Mouse (Mus musculus): Measurements from ENCODE around the gene Shc4. TPM values are rescaled to one million over a fixed set of nuclear protein-coding genes. Genes with fewer than 3 reads are reported as not detected.
A peak's percentile ranks its signal among the peaks of the same experiment; 100 is the strongest.

The Shc4 gene
- polyA plus RNA-seq, 1 experiment from 2014 or later, result 4.3 TPM

DNA sequence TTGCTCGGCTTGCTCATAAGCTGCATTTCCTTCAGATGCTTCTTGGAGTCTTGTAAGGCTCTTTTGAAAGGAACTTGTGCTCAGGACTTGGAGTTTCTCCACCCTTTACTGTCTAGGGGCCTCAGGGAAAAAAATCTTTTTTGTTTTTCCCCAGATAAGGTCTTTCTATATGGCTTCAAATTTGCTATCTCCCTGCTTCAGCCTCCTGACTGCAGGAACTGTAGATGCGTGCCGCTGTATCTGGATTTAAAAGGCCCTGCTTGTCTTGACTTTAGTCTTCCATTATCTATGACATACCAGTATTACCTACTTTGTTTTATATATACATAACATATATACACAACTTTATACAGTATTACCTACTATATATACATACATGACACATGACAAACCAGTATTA, 61.4 kb downstream of the Shc4 start:
- WGBS, result 91% methylated on average over 3 of the region's 3 CpGs

DNA sequence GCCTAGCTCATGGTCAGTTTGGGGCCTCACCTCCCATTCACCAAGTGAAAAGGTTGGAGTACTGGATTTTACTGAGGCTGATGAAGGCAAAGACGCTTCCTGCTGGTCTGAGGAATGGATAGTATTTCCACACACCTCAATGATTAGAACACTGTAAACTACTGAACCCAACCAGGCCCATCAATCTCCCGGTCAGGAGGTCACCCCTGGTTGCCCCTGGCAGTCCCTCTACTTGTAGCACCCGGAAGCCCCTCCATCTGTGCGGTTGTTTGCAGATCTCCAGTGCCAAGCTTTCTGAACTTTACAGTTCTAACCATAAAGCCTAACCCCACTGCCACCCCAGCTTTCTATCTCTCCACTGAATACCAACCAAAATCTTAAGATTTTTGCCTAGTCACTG, 62.8 kb downstream of the Shc4 start:
- Histone ChIP-seq H3K9ac (replicated peaks) (peak overlapping the region; percentile 32; the same call in 1 of the 2 replicates), H3K9me3 (replicated peaks) (no peaks in the 10 kb centered on the region), H3K27ac (replicated peaks) (no peak overlapping the region), H3K4me1 (peaks cover 15% of the 10 kb centered on the region), H3K27me3 (replicated peaks) (0 out of 2 replicates have a peak, but pooled peaks cover 2% of the 10 kb centered on the region), H3K4me3 (replicated peaks) (no peak overlapping the region), H3K4me2 (peak overlapping the region; percentile 51), H3K36me3 (no peaks in the 10 kb centered on the region)
- ATAC-seq (ENCODE audit: low FRiP score), result no peak
- 70% methylated on average over 4 of the region's 4 CpGs for WGBS

More for the DNA sequence above, 61.4 kb downstream of the Shc4 start:
- no peak overlapping the region for H3K27ac ChIP-seq (replicated peaks)
- no peaks in the 10 kb centered on the region for H3K9me3 ChIP-seq (replicated peaks)
- H3K4me1 ChIP-seq, result peaks cover 15% of the 10 kb centered on the region
- no peak overlapping the region for H3K4me3 ChIP-seq (replicated peaks)
- ATAC-seq (ENCODE audit: low FRiP score), result no peak
- 0 out of 2 replicates have a peak, but pooled peaks cover 2% of the 10 kb centered on the region for H3K27me3 ChIP-seq (replicated peaks)
- no peak overlapping the region for H3K4me2 ChIP-seq
- no peaks in the 10 kb centered on the region for H3K36me3 ChIP-seq
- no peak overlapping the region for H3K9ac ChIP-seq (replicated peaks)

DNA sequence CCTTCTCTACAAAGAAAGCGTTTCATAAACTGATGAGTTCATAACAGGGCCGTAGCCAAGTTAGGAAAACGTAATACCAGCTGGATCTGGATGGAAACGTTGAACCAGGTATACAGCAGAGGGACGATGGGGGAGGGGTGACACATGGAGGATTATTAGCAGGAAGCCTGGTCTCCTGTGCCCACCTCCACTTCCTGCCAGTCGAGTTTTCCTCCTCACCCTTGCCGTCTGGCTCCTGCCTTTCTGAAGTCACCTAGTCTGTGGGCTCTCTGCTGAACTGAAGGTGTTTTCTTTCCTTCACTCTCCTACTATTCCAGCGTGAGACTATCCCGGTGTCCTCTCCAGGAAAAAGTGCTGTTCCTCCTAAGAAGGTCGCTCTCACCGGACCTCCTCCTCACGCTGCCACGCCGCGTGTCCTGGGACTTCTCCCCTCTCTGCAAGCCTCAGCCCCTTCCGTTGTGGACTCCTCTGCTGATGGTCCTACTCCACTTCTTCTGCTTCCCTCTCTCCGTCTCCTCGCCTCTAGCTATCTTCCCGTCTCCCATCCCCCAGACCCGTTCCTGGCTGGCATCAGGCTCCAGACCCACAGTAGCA, 63.3 kb downstream of the Shc4 start:
- ATAC-seq (ENCODE audit: low FRiP score), result peak; percentile 66; the same call in 1 of the 2 replicates
- peak overlapping the region; percentile 56 for H3K27ac ChIP-seq (replicated peaks)
- WGBS, result 43% methylated on average over 20 of the region's 20 CpGs
- H3K9ac ChIP-seq (replicated peaks), result peak overlapping the region; percentile 32
- no peaks in the 10 kb centered on the region for H3K9me3 ChIP-seq (replicated peaks)
- H3K4me2 ChIP-seq, result peak overlapping the region; percentile 51
- peaks cover 15% of the 10 kb centered on the region for H3K4me1 ChIP-seq
- H3K27me3 ChIP-seq (replicated peaks), result 0 out of 2 replicates have a peak, but pooled peaks cover 2% of the 10 kb centered on the region
- no peaks in the 10 kb centered on the region for H3K36me3 ChIP-seq
- peak overlapping the region; percentile 19 for H3K4me3 ChIP-seq (replicated peaks)

DNA sequence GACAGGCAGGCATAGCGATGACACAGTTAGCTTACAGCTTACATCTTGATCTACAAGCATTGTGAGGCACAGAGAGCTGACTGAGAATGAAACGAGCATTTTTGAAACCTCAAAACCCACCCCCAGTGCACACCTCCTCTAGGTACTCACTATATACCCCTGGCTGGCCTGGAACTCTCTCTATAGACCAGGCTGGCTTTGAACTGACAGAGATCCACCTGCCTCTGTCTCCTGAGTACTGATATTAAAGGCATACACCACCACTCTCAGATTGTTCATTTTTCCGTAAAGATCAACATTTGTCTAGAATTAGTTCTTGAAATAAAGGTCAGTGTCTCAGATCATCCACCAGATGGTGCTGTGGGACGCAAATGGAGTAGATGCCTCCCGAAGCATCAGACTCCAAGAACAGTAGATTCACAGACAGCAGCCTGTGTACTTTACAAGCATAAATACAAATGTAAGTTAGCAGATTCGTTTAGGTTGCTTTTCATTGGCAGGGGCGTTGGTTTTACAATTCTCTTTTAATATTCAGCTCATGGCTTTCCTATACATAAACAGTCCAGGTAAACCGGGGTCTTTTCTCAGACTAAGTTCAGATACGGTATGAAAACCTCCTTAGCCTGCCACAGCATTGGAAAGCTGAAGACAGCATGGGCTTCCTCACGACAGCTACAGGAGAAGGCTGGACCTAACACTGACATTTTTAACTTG, 64.0 kb downstream of the Shc4 start:
- Histone ChIP-seq H3K4me2 (peak overlapping the region; percentile 51), H3K4me3 (replicated peaks) (peak overlapping the region; percentile 19), H3K9ac (replicated peaks) (peak overlapping the region; percentile 32; the same call in 1 of the 2 replicates), H3K27me3 (replicated peaks) (0 out of 2 replicates have a peak, but pooled peaks cover 2% of the 10 kb centered on the region), H3K4me1 (peaks cover 15% of the 10 kb centered on the region), H3K27ac (replicated peaks) (peak overlapping the region; percentile 56), H3K9me3 (replicated peaks) (no peaks in the 10 kb centered on the region), H3K36me3 (no peaks in the 10 kb centered on the region)
- peak; percentile 86; the same call in 1 of the 2 replicates for ATAC-seq (ENCODE audit: low FRiP score)
- WGBS, result 16% methylated on average over 10 of the region's 10 CpGs

DNA sequence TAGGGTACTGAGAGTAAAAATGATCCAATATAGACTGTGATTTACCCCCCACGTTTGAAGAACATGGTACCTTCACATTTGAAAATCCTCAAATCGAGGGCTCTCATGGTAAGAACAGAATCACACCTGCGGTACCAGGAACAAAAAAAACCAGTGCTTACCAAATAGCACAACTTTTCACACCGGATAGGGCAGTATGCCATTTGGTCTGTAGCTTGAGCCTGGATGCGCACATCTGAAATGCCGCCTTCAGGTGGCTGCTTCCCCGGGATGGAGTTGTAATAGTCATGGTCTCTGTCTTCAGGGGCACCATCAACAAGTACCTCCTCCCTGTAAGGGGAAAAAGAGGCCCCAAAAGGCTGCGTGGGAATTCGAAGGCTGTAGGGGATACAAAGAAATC, 68.6 kb downstream of the Shc4 start:
- no peak overlapping the region for H3K4me2 ChIP-seq
- H3K9ac ChIP-seq (replicated peaks), result no peak overlapping the region
- no peaks in the 10 kb centered on the region for H3K36me3 ChIP-seq
- no peaks in the 10 kb centered on the region for H3K27me3 ChIP-seq (replicated peaks)
- H3K9me3 ChIP-seq (replicated peaks), result no peaks in the 10 kb centered on the region
- no peak overlapping the region for H3K27ac ChIP-seq (replicated peaks)
- no peak for ATAC-seq (ENCODE audit: low FRiP score)
- H3K4me3 ChIP-seq (replicated peaks), result no peak overlapping the region
- WGBS, result 93% methylated on average over 9 of the region's 9 CpGs
- H3K4me1 ChIP-seq, result peaks cover 5% of the 10 kb centered on the region

DNA sequence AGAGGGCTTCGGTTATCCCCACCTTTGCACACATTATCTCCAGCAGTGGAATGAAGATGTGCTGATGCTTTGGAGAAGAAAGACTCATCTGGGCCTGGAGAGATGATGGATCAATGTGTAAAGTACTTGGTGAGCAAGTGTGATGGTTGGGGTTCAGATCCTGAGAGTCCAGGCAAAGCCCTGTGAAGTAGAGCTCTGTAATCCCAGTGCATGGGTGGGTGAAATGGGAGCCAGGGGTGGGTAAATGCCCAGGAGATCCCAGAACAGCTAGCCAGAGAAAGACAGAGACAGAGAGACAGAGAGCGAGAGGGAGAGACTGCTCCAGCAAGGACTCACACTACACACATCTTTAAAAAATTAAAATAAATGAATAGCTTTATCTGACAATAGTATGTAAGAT, 70.7 kb downstream of the Shc4 start:
- H3K9me3 ChIP-seq (replicated peaks), result no peaks in the 10 kb centered on the region
- no peak for ATAC-seq (ENCODE audit: low FRiP score)
- WGBS, result 91% methylated on average over 2 of the region's 2 CpGs
- H3K4me1 ChIP-seq, result no peaks in the 10 kb centered on the region
- H3K27ac ChIP-seq (replicated peaks), result no peak overlapping the region
- no peaks in the 10 kb centered on the region for H3K27me3 ChIP-seq (replicated peaks)
- H3K4me3 ChIP-seq (replicated peaks), result no peak overlapping the region
- no peak overlapping the region for H3K9ac ChIP-seq (replicated peaks)
- no peaks in the 10 kb centered on the region for H3K36me3 ChIP-seq
- H3K4me2 ChIP-seq, result no peak overlapping the region

DNA sequence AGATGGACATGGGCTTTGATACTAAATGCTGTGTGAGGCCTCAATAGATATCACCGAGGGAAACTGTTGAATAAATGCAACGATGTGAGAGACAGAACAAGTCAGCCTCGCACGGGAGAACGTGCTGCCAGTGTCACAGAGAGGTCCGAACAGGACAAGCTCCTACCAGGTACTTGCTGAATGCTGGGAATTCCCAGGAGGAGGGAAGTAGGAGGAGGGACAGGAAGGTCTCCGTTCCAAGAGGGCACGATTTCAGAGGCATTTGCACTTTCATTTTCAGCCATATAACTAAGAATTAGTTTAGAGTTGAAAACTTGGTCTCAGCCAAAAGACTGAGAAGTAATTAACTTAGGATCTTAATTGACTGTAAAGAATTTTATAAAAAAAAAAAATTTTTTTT, 72.4 kb downstream of the Shc4 start:
- Histone ChIP-seq H3K9ac (replicated peaks) (no peak overlapping the region), H3K27me3 (replicated peaks) (no peaks in the 10 kb centered on the region), H3K4me3 (replicated peaks) (no peak overlapping the region), H3K4me2 (no peak overlapping the region), H3K36me3 (no peaks in the 10 kb centered on the region), H3K4me1 (no peaks in the 10 kb centered on the region), H3K9me3 (replicated peaks) (no peaks in the 10 kb centered on the region), H3K27ac (replicated peaks) (no peak overlapping the region)
- no peak for ATAC-seq (ENCODE audit: low FRiP score)
- 51% methylated on average over 8 of the region's 8 CpGs for WGBS

DNA sequence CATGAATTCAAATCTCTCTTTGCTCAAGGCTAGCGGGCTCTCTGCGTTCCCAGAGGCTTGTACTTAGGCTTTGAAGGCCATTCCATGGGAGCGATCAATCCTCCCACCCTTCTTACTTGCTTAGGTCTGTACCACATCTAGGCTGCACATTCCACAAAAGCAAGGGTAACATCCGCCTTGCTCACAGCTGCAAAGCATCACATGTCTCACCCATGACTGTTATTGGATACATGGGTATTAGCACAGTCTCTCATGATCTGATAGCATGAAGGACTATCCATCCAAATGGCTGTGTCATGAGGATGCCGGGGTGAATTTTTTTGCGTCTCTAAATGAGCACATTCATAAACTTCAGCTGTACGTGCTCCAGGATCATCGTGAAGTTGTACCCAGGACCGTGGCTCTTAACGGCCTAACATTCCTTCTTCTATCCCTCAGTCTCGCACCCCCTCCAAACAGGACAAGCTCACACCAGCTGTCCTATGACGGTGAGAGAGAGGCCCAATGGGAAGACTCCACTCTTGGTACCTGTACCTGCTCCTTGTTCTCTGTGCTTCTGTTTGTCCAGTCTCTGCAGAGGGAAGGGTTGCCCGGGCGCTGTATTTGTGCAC, 73.1 kb downstream of the Shc4 start:
- Histone ChIP-seq H3K27ac (replicated peaks) (no peak overlapping the region), H3K4me2 (no peak overlapping the region), H3K4me3 (replicated peaks) (no peak overlapping the region), H3K36me3 (no peaks in the 10 kb centered on the region), H3K9ac (replicated peaks) (no peak overlapping the region), H3K9me3 (replicated peaks) (no peaks in the 10 kb centered on the region), H3K27me3 (replicated peaks) (no peaks in the 10 kb centered on the region), H3K4me1 (no peaks in the 10 kb centered on the region)
- 92% methylated on average over 14 of the region's 14 CpGs for WGBS
- no peak for ATAC-seq (ENCODE audit: low FRiP score)

DNA sequence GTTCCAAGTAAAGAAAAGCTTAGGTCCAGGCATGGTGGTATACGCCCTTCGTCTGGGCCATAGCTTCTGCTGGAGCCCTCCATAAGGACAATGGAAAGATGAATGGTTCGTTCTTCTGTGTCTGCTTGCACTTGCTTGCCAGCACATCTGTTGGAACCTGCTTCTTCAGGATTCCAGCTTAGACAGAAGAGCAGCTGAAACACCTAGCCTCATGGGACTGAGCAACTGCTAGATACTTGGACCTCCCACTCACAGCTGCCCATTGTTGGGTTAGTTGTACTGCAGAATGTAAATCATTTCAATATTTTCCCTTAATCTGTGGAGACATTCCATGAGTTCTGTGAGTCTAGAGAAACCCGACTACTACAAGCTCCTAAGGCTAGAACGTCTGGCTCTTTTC, 73.9 kb downstream of the Shc4 start:
- Histone ChIP-seq H3K9me3 (replicated peaks) (no peaks in the 10 kb centered on the region), H3K36me3 (no peaks in the 10 kb centered on the region), H3K4me1 (no peaks in the 10 kb centered on the region), H3K4me3 (replicated peaks) (no peak overlapping the region), H3K27me3 (replicated peaks) (no peaks in the 10 kb centered on the region), H3K9ac (replicated peaks) (no peak overlapping the region), H3K4me2 (no peak overlapping the region), H3K27ac (replicated peaks) (no peak overlapping the region)
- ATAC-seq (ENCODE audit: low FRiP score), result no peak
- 89% methylated on average over 5 of the region's 5 CpGs for WGBS

DNA sequence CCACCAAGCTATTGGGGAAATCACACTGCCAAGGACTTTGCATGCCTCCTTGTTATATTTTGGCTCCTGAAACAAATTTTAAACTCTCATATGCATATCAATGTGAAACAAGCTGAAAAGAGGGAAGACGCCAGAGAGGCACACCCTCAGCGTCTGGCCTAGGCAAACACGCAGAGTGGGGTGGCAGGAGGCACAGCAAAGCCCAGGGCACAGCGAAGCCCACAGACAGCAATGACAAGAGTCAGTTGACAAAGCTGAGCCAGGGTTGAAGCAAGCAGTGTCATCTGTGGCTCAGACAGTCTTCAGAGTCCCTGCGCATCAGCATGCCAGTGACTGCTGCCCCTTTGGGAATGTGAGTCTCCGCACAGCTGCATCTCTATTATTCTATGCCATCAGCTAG, 79.0 kb downstream of the Shc4 start:
- H3K4me1 ChIP-seq, result no peaks in the 10 kb centered on the region
- no peak overlapping the region for H3K4me2 ChIP-seq
- H3K9me3 ChIP-seq (replicated peaks), result no peaks in the 10 kb centered on the region
- H3K36me3 ChIP-seq, result no peaks in the 10 kb centered on the region
- H3K4me3 ChIP-seq (replicated peaks), result no peak overlapping the region
- H3K9ac ChIP-seq (replicated peaks), result no peak overlapping the region
- 62% methylated on average over 6 of the region's 6 CpGs for WGBS
- H3K27ac ChIP-seq (replicated peaks), result no peak overlapping the region
- no peak for ATAC-seq (ENCODE audit: low FRiP score)
- H3K27me3 ChIP-seq (replicated peaks), result no peaks in the 10 kb centered on the region

DNA sequence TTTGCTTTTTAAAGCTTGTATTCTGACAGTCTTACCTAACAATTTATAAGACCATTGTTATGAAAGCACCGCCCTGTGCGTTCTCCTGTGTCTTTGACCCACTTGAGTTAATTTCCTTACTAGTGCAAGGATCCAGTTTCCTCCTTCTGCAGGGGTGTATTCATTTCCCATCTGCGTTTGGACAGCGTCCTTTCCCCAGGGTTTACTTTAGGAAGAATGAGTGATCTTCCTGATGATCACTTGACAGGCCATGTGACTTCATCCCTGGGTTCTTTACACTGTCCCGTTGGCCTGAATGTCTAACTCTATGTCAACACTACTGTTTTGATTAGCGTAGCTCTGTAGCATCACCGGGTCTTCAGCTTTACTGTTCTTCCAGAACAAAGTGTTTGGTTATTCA, 86.6 kb downstream of the Shc4 start:
- no peaks in the 10 kb centered on the region for H3K4me1 ChIP-seq
- H3K27me3 ChIP-seq (replicated peaks), result no peaks in the 10 kb centered on the region
- no peaks in the 10 kb centered on the region; the same call in 1 of the 2 replicates for H3K36me3 ChIP-seq
- no peak overlapping the region for H3K27ac ChIP-seq (replicated peaks)
- no peak for ATAC-seq (ENCODE audit: low FRiP score)
- WGBS, result 93% methylated on average over 7 of the region's 7 CpGs
- no peak overlapping the region for H3K4me2 ChIP-seq
- no peaks in the 10 kb centered on the region for H3K9me3 ChIP-seq (replicated peaks)
- no peak overlapping the region for H3K9ac ChIP-seq (replicated peaks)
- no peak overlapping the region for H3K4me3 ChIP-seq (replicated peaks)

DNA sequence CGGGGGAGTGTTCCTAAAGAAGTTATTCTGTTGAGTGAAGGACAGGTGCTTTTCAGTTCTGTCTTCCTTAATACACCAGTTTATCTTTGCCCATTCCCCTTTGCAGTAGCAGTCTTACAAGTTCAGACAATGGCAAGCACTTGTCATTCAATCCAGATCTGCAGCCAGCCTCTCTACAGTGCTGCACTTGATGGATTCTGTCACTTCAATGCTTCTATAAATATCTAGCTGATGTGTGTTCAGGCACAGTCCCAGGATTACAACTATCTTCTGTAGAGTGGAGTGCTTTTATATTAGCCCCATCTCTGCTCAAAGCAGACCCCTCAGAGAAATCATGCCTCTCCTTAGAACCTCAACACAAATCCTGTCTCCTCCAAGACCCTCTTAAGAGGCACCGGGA, 93.9 kb downstream of the Shc4 start:
- H3K9me3 ChIP-seq (replicated peaks), result no peaks in the 10 kb centered on the region
- peaks cover 5% of the 10 kb centered on the region; the same call in 1 of the 2 replicates for H3K4me1 ChIP-seq
- no peak overlapping the region for H3K27ac ChIP-seq (replicated peaks)
- H3K4me2 ChIP-seq, result no peak overlapping the region
- H3K9ac ChIP-seq (replicated peaks), result no peak overlapping the region
- H3K4me3 ChIP-seq (replicated peaks), result no peak overlapping the region
- 97% methylated on average over 2 of the region's 2 CpGs for WGBS
- H3K36me3 ChIP-seq, result no peaks in the 10 kb centered on the region
- no peak for ATAC-seq (ENCODE audit: low FRiP score)
- H3K27me3 ChIP-seq (replicated peaks), result no peaks in the 10 kb centered on the region

Measured in neural tube, embryonic 15.5 days (tissue).